Mouse (Mus musculus) bone marrow, adult 2 months (tissue): ENCODE measurements around the gene Pgp.

Experiments
- CTCF ChIP-seq: fragments of 200-500 bp; IDR thresholded peaks from 2 replicates; pipeline ENCODE4 v1.5.1; 2011; ENCODE audit warnings: low read length, control low read depth; ENCODE audit not compliant: control insufficient read depth, insufficient read depth
- POLR2A ChIP-seq: fragments of 200-500 bp; IDR thresholded peaks from 2 replicates; pipeline ENCODE4 v1.6.1; 2011; ENCODE audit warnings: low read depth, mild to moderate bottlenecking, control low read depth, low read length, borderline replicate concordance; ENCODE audit not compliant: control insufficient read depth

GRCm38 (mm10) chr17:24468636-24469246 is 1.5 kb upstream of the Pgp start:
- no peak for TF ChIP-seq CTCF
- no peak for TF ChIP-seq POLR2A
